Mouse (Mus musculus): Measurements from ENCODE around the gene Accsl. TPM values are rescaled to one million over a fixed set of nuclear protein-coding genes. Genes with fewer than 3 reads are reported as not detected.

Gene Accsl
- 0.97 TPM for polyA plus RNA-seq (2015; fragmentation: Illumina TruSeq; extraction: RNeasy Lipid Tissue Mini Kit (QIAGEN cat#74804); ENCODE audit: low read depth, low replicate concordance)

DNA sequence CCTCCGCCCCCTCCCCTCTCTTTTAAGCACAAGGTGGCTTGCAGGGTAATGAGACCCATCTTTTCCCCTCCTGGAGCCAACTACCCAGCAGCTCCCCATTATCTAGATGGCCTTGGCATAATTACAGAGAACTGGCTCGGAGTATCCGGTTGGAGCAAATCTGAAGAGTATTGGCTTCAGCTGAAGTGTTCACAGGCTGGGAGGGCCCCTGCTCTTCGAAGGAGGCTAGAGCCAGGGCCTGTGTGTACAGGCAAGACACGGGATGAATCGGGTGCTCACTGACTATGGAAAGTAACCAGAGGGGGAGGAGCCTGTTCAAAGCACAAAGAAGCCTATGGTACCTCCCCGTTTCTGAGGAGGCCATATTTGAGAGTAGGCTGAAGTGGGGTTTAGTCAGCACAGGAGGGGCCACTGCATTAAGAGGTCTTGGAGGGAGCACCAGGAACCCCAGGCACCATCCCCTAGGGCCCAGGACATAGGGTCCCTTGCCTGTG lies at the start of gene Accsl:
Gene Accsl, minus strand, starts transcription at position 51 of the 494 bp plus-strand sequence.

DNA sequence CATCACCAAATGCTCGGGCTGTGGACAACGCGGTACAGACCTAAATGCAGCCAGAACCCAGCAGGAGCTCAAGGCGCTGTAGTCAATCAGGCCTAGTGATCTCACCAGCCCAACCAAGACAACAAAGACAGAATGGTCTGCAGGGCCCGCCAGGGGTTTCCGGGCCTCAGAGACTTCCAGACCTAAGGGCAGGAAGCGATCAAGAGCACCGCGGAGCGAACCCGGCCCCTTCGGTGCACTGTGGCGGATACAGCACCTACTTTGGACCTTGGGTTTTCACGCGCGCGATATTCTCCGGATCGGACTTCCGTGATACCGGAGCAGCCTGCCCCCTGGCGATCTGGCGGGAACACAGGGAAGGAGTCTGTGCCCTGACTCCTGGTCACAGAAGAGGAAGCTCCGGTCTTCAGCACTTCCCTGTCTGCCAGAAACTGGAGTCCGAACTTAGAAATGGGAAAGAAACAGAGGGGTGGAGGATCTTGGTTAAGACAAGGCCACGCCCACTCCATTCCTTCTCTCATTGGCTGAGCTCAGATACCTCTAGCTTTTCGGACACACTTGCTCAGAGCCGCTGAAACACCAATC lies 19.4 kb downstream of the Accsl start, which contains the start of gene Accs:
Gene Accs, minus strand, starts transcription at position 439 of the 585 bp plus-strand sequence.

DNA sequence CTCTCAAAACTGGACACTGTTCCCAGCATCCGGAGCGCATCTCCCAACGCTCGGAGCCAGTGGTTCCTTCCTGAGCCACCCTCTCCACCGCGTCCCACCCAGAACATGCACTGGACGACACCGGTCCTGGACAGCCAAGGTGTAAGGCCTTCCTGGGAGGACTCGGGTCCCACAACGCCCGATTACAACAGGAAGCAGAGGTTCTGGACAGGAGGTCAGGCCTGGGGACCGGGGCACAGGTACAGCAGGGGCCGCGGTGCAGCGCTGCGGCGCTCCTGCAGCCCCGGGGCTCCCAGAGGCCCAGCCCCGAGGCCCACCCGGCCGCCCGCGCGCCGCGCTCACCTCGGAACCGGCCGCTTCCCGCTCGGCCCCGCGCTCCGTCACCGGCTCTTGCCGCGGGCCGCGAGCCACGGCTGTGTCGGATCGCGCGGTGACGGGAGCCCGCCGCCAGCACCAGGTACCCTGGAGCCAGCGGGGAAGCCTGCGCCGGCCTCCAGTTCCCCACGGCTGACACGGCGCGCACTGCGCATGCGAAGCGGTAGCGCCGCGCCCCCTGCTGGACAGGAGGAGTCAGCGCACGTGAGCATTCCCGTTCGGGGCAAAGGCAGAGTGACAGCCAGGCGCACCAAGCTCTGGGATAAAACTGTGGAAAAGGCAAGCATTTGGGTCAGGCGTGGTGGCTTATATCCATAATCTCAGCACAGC lies 46.8 kb downstream of the Accsl start, which contains the start of gene Ext2:
Gene Ext2, minus strand, starts transcription at position 524 of the 705 bp plus-strand sequence.

Other genes with a start within 250 kb of the Accsl start
- 0.59 TPM for gene Alx4, start 226.8 kb downstream of the Accsl start, polyA plus RNA-seq (2015; fragmentation: Illumina TruSeq; extraction: RNeasy Lipid Tissue Mini Kit (QIAGEN cat#74804); ENCODE audit: low read depth, low replicate concordance)
- 28.3 TPM for gene Ext2, start 46.6 kb downstream of the Accsl start, polyA plus RNA-seq (2015; fragmentation: Illumina TruSeq; extraction: RNeasy Lipid Tissue Mini Kit (QIAGEN cat#74804); ENCODE audit: low read depth, low replicate concordance)
- 5.2 TPM for gene Accs, start 19.2 kb downstream of the Accsl start, polyA plus RNA-seq (2015; fragmentation: Illumina TruSeq; extraction: RNeasy Lipid Tissue Mini Kit (QIAGEN cat#74804); ENCODE audit: low read depth, low replicate concordance)
- 23.1 TPM for gene Gm13889, start 88.0 kb upstream of the Accsl start, polyA plus RNA-seq (2015; fragmentation: Illumina TruSeq; extraction: RNeasy Lipid Tissue Mini Kit (QIAGEN cat#74804); ENCODE audit: low read depth, low replicate concordance)
- gene Gm27027, start 127.2 kb upstream of the Accsl start, polyA plus RNA-seq (2015; fragmentation: Illumina TruSeq; extraction: RNeasy Lipid Tissue Mini Kit (QIAGEN cat#74804); ENCODE audit: low read depth, low replicate concordance) = not detected
- gene Alkbh3, start 141.7 kb upstream of the Accsl start, polyA plus RNA-seq (2015; fragmentation: Illumina TruSeq; extraction: RNeasy Lipid Tissue Mini Kit (QIAGEN cat#74804); ENCODE audit: low read depth, low replicate concordance) = 26.4 TPM

Measured in brain, adult 10 weeks (tissue).